Mouse (Mus musculus): ENCODE data around the gene Ube2k. TPM values are rescaled to one million over a fixed set of nuclear protein-coding genes. Genes with fewer than 3 reads are reported as not detected.

The Ube2k gene
- polyA plus RNA-seq, 1 experiment = 95.3 TPM

GRCm38 (mm10) chr5:65539786-65540185 lies 2.8 kb downstream of the Ube2k start:
- no peak for TF ChIP-seq SRF (IDR thresholded peaks at IDR 0.05; ENCODE audit: control insufficient read depth, insufficient read length, low read depth)
- TF ChIP-seq POLR2A (IDR thresholded peaks at IDR 0.05; ENCODE audit: insufficient read length, low read depth) = no peak
- TF ChIP-seq MYOG (IDR thresholded peaks at IDR 0.05; ENCODE audit: control insufficient read depth in 1 of 3, insufficient read depth in 1 of 3, insufficient read length in 2 of 3, low read depth in 2 of 3) = no peak
- no peak for TF ChIP-seq CEBPB (IDR thresholded peaks at IDR 0.05; ENCODE audit: insufficient read depth, poor library complexity, severe bottlenecking)
- no peak for TF ChIP-seq TCF3 (IDR thresholded peaks at IDR 0.05; ENCODE audit: insufficient read length, low read depth)
- TF ChIP-seq MYOD1 (IDR thresholded peaks at IDR 0.05; ENCODE audit: control insufficient read depth in 1 of 3, insufficient read length in 2 of 3, low read depth in 2 of 3) = no peak
- no peak for TF ChIP-seq POLR2AphosphoS2 (IDR thresholded peaks at IDR 0.05; ENCODE audit: insufficient read length, low read depth)
- no peak for TF ChIP-seq MAX (IDR thresholded peaks at IDR 0.05; ENCODE audit: low read depth)
- TF ChIP-seq TCF12 (IDR thresholded peaks at IDR 0.05; ENCODE audit: insufficient read depth, poor library complexity, severe bottlenecking) = no peak
- no peak for TF ChIP-seq REST (IDR thresholded peaks at IDR 0.05; ENCODE audit: insufficient read depth, insufficient read length)
- peaks cover 73% of the 10 kb centered on the region for H3K79me2 ChIP-seq (ENCODE audit: control insufficient read depth, insufficient read depth)

DNA sequence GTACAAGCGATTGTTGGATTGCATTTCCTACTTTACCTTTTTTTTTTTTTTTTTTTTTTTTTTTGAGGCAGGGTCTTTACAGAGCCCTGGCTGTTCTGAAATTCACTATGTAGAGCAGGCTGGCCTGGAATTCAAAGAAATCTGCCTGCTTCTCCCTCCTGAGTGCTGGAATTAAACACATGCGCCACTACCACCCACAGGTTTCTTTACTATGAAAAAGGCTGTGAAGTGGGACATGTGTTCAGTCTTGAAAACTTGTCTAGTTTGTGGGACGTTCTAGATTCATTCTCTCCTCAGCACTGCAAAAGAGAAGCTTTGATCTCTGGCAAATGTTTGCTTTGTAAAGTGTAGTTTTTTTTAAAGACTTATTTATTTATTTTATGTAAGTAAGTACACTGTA lies 4.9 kb downstream of the Ube2k start:
- peaks cover 94% of the 10 kb centered on the region for H3K79me2 ChIP-seq (ENCODE audit: control insufficient read depth, insufficient read depth)
- no peak overlapping the region for H3K4me3 ChIP-seq
- no peaks in the 10 kb centered on the region for H3K27me3 ChIP-seq (ENCODE audit: control insufficient read depth, insufficient read depth, insufficient read length)
- no peaks in the 10 kb centered on the region for H3K36me3 ChIP-seq (ENCODE audit: control insufficient read depth, insufficient read depth)
- TF ChIP-seq MAX (IDR thresholded peaks at IDR 0.05; ENCODE audit: low read depth) (no peak), MYOD1 (IDR thresholded peaks at IDR 0.05; ENCODE audit: control insufficient read depth in 1 of 3, insufficient read length in 2 of 3, low read depth in 2 of 3) (no peak)
- no peak overlapping the region for H3K4me2 ChIP-seq (ENCODE audit: low read depth)
- no peak overlapping the region for H3ac ChIP-seq (ENCODE audit: control insufficient read depth, insufficient read length)

More at GRCm38 (mm10) chr5:65539786-65540185, 2.8 kb downstream of the Ube2k start:
- no peak overlapping the region for H3K4me2 ChIP-seq (ENCODE audit: low read depth)
- H3K4me3 ChIP-seq = no peak overlapping the region
- H3K27me3 ChIP-seq (ENCODE audit: control insufficient read depth, insufficient read depth, insufficient read length) = no peaks in the 10 kb centered on the region
- no peaks in the 10 kb centered on the region for H3K36me3 ChIP-seq (ENCODE audit: control insufficient read depth, insufficient read depth)
- H3ac ChIP-seq (ENCODE audit: control insufficient read depth, insufficient read length) = no peak overlapping the region

- no peak for TF ChIP-seq CEBPB (IDR thresholded peaks at IDR 0.05; ENCODE audit: insufficient read depth, poor library complexity, severe bottlenecking)
- no peak for TF ChIP-seq E2F4 (IDR thresholded peaks at IDR 0.05; ENCODE audit: insufficient read depth)
- TF ChIP-seq TCF12 (IDR thresholded peaks at IDR 0.05; ENCODE audit: insufficient read depth, poor library complexity, severe bottlenecking) = no peak
- TF ChIP-seq MYOG (IDR thresholded peaks at IDR 0.05; ENCODE audit: control insufficient read depth in 1 of 3, insufficient read depth in 1 of 3, insufficient read length in 2 of 3, low read depth in 2 of 3) = no peak
- TF ChIP-seq USF1 (IDR thresholded peaks at IDR 0.05; ENCODE audit: low read depth) = no peak
- TF ChIP-seq MAX (IDR thresholded peaks at IDR 0.05; ENCODE audit: low read depth) = no peak
- no peak for TF ChIP-seq POLR2A (IDR thresholded peaks at IDR 0.05; ENCODE audit: insufficient read length, low read depth)
- TF ChIP-seq TCF3 (IDR thresholded peaks at IDR 0.05; ENCODE audit: insufficient read length, low read depth) = no peak
- no peak for TF ChIP-seq POLR2AphosphoS2 (IDR thresholded peaks at IDR 0.05; ENCODE audit: insufficient read length, low read depth)
- no peak for TF ChIP-seq REST (IDR thresholded peaks at IDR 0.05; ENCODE audit: insufficient read depth, insufficient read length)
- no peak for TF ChIP-seq SRF (IDR thresholded peaks at IDR 0.05; ENCODE audit: control insufficient read depth, insufficient read length, low read depth)
- no peak for TF ChIP-seq MYOD1 (IDR thresholded peaks at IDR 0.05; ENCODE audit: control insufficient read depth in 1 of 3, insufficient read length in 2 of 3, low read depth in 2 of 3)
- H3K79me2 ChIP-seq (ENCODE audit: control insufficient read depth, insufficient read depth) = peaks cover 100% of the 10 kb centered on the region
- H3K4me2 ChIP-seq (ENCODE audit: low read depth) = no peak overlapping the region
- no peaks in the 10 kb centered on the region for H3K36me3 ChIP-seq (ENCODE audit: control insufficient read depth, insufficient read depth)
- no peaks in the 10 kb centered on the region for H3K27me3 ChIP-seq (ENCODE audit: control insufficient read depth, insufficient read depth, insufficient read length)
- no peak overlapping the region for H3ac ChIP-seq (ENCODE audit: control insufficient read depth, insufficient read length)
- no peak overlapping the region for H3K4me3 ChIP-seq
Measured at GRCm38 (mm10) chr5:65543491-65543890, 6.5 kb downstream of the Ube2k start.

DNA sequence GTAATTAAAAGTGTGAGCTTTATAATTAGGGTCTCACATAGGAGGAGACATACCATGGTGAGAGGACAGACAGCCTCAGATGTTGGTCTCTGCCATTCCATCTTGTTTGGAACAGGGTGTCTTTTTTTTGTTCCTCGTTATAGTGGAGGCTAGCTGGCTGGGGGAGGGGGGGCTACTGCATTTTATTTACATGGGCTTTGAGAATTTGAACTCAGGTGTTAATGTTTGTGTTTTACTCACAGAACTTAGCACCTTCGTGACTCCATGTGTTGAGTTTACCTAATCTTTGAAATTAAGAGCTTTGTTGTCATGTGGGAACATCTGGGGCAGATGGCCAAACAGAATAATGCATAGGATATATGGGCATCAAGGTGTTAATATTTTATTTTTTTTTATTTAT lies 7.6 kb downstream of the Ube2k start:
- no peak for TF ChIP-seq REST (IDR thresholded peaks at IDR 0.05; ENCODE audit: insufficient read depth, insufficient read length)
- no peak for TF ChIP-seq POLR2AphosphoS2 (IDR thresholded peaks at IDR 0.05; ENCODE audit: insufficient read length, low read depth)
- no peak for TF ChIP-seq MAX (IDR thresholded peaks at IDR 0.05; ENCODE audit: low read depth)
- no peak for TF ChIP-seq E2F4 (IDR thresholded peaks at IDR 0.05; ENCODE audit: insufficient read depth)
- TF ChIP-seq USF1 (IDR thresholded peaks at IDR 0.05; ENCODE audit: low read depth) = no peak
- no peak for TF ChIP-seq TCF3 (IDR thresholded peaks at IDR 0.05; ENCODE audit: insufficient read length, low read depth)
- no peak for TF ChIP-seq MYOG (IDR thresholded peaks at IDR 0.05; ENCODE audit: control insufficient read depth in 1 of 3, insufficient read depth in 1 of 3, insufficient read length in 2 of 3, low read depth in 2 of 3)
- no peak for TF ChIP-seq SRF (IDR thresholded peaks at IDR 0.05; ENCODE audit: control insufficient read depth, insufficient read length, low read depth)
- TF ChIP-seq POLR2A (IDR thresholded peaks at IDR 0.05; ENCODE audit: insufficient read length, low read depth) = no peak
- TF ChIP-seq MYOD1 (IDR thresholded peaks at IDR 0.05; ENCODE audit: control insufficient read depth in 1 of 3, insufficient read length in 2 of 3, low read depth in 2 of 3) = no peak
- no peak for TF ChIP-seq CEBPB (IDR thresholded peaks at IDR 0.05; ENCODE audit: insufficient read depth, poor library complexity, severe bottlenecking)
- TF ChIP-seq TCF12 (IDR thresholded peaks at IDR 0.05; ENCODE audit: insufficient read depth, poor library complexity, severe bottlenecking) = no peak
- no peak overlapping the region for H3K4me2 ChIP-seq (ENCODE audit: low read depth)
- H3K27me3 ChIP-seq (ENCODE audit: control insufficient read depth, insufficient read depth, insufficient read length) = no peaks in the 10 kb centered on the region
- H3K79me2 ChIP-seq (ENCODE audit: control insufficient read depth, insufficient read depth) = peaks cover 100% of the 10 kb centered on the region
- no peak overlapping the region for H3ac ChIP-seq (ENCODE audit: control insufficient read depth, insufficient read length)
- H3K36me3 ChIP-seq (ENCODE audit: control insufficient read depth, insufficient read depth) = no peaks in the 10 kb centered on the region
- H3K4me3 ChIP-seq = no peak overlapping the region

DNA sequence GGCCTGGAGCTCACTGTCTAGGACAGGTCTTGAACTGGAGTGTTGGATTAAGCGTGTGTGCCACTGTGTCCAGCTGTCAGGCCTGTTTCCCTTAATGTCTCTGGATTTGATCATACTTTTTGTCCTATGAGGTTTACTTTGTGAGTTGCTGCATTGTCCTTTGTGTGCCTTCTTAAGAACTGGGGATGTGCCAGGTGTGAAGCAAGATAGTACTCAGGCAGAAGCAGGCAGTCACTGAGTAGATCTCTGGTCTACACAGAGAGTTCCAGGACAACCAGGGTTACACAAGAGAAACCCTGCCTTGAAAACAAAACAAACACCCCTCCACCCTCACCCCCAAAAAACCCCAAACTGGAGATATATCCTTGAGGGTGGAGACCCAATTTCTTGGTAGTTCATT lies 12.6 kb downstream of the Ube2k start:
- H3K4me3 ChIP-seq = no peak overlapping the region
- H3K4me2 ChIP-seq (ENCODE audit: low read depth) = no peak overlapping the region
- H3ac ChIP-seq (ENCODE audit: control insufficient read depth, insufficient read length) = no peak overlapping the region
- no peaks in the 10 kb centered on the region for H3K36me3 ChIP-seq (ENCODE audit: control insufficient read depth, insufficient read depth)
- H3K79me2 ChIP-seq (ENCODE audit: control insufficient read depth, insufficient read depth) = peaks cover 100% of the 10 kb centered on the region
- TF ChIP-seq CEBPB (IDR thresholded peaks at IDR 0.05; ENCODE audit: insufficient read depth, poor library complexity, severe bottlenecking) (no peak), MYOD1 (IDR thresholded peaks at IDR 0.05; ENCODE audit: control insufficient read depth in 1 of 3, insufficient read length in 2 of 3, low read depth in 2 of 3) (no peak), USF1 (IDR thresholded peaks at IDR 0.05; ENCODE audit: low read depth) (no peak), REST (IDR thresholded peaks at IDR 0.05; ENCODE audit: insufficient read depth, insufficient read length) (no peak), MAX (IDR thresholded peaks at IDR 0.05; ENCODE audit: low read depth) (no peak), E2F4 (IDR thresholded peaks at IDR 0.05; ENCODE audit: insufficient read depth) (no peak), POLR2AphosphoS2 (IDR thresholded peaks at IDR 0.05; ENCODE audit: insufficient read length, low read depth) (no peak)
- no peaks in the 10 kb centered on the region for H3K27me3 ChIP-seq (ENCODE audit: control insufficient read depth, insufficient read depth, insufficient read length)
